Mouse (Mus musculus) c-Kit-positive CD71-positive TER-119-negative erythroid progenitor cells, embryonic 14.5 days (primary cell): ENCODE measurements around the gene Lgr4.
A peak's percentile ranks its signal among the peaks of the same experiment; 100 is the strongest.

Experiments
- DNase-seq: peaks from one replicate; pipeline ENCODE4 v3.0.0-alpha.2; 2013; ENCODE audit warnings: low read depth

Lgr4 gene

DNA sequence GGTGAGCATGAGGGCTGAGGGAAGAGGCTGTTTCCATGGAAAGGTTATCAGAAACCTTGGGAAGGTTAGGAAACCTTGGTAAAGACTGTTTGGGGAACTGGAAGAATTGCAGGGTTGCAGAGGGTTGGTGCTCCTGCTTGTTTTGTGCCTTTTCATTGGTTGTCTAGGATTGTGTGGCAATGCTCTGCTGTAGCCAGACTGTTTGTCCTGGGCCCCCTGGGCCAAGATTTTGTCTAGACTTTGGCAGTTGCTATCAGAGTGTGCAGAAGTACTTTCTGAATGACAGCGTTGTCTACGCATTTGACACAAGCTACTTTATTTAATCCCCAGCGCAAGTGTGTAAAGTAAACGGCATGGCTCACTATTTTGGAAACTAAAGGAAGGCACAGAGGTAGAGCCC, 33.6 kb downstream of the Lgr4 start:
- DNase-seq, result no peak

DNA sequence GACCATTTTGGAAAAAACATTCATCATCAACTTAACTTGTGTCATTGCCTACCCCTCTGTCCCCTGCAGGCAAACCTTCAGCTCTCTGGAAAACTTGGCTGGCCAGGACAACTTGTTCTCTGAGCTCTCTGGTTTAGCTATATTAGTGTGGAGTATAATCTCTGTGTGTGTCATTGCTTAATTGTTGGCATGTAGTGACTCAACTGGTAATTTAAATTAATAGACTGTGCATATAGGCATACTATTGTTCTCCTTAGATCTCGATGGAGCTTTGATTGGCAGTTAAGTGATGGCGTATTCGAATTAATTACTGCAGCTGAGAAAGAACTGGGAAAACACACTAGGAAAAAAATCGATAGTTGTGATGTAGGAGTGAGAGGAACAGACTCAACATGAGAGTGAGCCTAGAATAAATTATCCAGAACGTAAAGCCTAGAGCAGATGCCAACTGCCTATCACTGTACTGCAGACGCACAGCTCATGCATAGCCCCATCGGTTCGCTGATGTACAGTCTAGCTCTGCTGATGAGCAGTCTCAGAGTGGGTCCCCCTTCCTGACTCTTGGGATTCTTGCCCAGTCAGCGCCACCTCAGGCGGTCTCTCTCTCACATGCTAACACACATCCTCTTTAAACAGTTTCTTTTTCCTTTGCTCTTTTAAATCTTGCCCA, 35.7 kb downstream of the Lgr4 start:
- no peak for DNase-seq

DNA sequence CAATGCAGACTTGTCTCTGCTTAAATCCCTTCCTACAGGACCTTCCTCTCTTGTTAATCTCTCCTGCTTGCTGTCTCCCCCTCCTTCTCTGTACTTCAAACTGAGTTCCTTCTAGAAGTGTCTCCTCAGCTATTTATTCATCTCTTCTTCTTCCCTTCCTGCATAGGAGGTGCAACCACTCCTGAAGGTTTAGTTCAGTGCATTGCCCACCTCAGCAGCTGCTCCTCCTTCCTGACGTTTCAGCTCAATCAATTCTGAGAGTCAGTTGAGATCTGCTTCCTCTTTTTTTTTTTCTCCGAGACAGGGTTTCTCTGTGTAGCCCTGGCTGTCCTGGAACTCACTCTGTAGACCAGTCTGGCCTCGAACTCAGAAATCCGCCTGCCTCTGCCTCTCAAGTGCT, 36.4 kb downstream of the Lgr4 start:
- DNase-seq, result no peak

DNA sequence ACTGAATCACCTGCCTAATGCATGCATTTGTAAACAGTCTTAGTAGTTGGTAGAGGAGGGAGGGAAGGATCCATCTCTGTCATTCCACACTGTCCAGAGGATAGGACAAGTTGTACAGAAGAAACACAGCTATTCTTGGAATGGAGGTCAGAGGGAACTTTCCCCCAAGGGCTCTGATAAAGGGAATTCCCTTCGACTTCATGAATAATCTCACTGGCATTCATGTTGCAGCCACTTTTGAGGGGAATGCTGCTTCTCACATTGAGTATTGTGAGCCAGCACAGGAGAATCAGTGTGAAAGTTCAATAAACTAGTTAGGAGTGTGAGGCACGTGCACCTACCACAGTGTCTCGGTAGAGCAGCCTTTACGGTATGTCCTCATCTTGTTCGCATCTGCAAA, 37.6 kb downstream of the Lgr4 start:
- no peak for DNase-seq

DNA sequence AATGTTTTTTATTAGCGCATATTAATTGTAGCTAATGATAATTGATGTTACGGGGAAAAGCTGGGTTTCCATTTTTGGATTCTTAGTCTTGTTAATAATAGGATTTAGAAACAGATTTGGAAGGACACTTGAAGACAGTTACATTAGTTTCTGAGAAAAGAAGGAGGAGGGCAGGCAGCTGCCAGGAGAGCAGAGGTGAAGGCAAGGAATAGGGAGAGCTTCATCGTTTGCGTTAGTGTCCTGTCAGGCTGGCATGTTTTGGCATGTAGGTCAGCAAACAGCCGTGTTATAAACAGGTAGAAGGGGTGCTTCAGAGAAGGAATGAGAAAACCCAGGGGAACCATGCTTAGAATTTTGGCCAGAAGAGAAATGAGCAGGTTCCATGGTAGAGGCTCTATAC, 38.5 kb downstream of the Lgr4 start:
- no peak for DNase-seq

DNA sequence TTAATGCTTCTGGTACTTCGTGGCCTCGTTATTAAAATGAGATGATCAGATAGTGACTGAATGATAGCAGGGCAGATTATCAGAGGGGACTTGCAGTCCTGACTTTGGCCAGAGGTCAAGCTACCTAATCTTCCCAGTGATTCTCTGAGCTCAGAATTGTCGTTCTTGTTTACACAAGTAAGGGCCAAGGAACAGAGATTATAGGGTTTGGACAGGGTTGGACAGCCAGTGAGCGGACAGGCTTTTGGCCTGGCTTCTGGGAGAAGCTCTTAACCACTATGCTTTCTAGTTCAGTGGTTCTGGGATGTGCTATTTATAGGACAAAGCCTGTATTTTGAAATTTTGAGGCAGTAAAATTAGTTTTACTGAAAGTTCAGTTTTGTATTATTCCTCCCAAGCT, 39.3 kb downstream of the Lgr4 start:
- no peak for DNase-seq

DNA sequence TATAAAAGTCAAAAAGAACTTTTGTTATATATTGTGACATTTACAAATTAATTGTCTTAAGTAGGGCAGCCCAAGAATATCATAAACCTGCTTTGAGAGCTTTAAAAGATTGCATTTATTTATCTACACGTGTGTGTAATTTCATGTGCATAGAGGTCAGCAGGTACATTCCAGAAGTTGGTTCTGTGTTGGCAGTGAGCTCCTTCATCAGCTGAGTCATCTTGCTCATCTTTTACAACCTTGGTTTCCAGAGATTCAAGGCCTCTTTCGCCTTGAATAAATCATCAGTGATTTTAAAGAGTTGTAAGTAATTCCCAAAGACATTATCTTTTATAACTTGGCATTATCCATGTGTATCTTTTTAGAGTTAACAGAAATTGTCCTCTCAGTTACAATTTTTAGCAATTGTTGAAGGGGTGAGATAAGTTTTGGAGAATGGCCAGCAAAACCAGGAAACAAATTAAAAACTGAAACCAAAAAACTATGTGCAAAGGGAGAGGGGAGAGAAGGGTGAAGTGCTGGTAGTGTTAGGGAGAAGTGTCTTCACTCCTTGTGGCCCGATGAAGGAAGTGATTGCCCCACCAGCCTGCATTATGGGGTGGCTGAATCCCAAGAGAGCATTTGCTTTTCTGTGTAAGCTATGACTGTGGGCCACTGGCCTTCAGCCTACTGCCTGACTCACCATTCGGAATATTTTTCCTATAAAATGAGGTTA, 41.4 kb downstream of the Lgr4 start:
- no peak for DNase-seq

DNA sequence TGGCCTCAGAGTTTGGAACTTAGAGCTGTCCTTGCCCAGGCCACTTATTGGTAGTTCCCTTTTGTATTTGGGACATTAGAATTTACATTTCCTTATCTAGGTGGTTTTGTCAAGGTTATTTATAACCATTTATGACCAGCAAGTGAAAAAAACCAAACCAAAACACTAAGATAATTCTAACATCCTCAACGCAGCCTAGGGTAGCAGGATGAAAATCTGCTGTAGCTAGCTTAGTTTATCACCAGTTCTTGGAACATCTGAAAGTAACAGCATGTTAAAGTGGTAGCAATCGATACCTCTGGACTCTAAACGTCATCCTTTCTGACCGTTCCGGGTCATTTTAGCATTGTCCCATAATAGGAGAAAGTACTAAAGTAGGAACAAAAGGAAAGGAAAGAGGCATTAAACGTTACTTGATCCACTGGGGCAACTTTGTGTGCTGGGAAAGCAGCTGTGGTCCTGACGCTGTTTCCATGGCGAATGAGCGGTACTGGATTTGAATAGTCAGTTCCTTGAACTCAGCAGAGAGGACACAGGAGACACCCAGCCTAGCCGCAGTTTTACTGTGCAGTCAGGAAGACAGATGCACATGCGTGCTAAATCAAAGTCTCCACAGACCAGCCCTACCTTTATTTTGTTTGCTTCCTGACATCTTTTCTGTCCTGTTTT, 42.1 kb downstream of the Lgr4 start:
- no peak for DNase-seq

DNA sequence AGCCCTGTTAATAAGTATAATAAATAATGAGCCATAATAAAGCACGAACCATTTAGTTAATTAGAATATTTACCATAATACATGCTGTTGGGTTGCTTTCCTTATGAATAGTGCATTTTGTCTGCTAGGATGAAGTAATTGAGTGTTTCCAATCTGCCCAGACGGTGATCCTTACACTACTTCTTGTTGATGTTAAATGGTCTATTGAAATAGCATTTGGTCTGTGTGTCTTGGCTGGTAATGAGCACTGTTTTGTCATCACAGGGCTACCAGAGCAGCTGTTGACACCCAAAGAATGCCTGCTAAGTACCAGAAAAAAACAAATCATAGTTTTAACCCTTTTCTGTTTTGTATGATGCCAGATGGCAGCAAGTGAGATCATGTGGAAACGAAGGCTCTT, 42.8 kb downstream of the Lgr4 start:
- DNase-seq, result no peak

DNA sequence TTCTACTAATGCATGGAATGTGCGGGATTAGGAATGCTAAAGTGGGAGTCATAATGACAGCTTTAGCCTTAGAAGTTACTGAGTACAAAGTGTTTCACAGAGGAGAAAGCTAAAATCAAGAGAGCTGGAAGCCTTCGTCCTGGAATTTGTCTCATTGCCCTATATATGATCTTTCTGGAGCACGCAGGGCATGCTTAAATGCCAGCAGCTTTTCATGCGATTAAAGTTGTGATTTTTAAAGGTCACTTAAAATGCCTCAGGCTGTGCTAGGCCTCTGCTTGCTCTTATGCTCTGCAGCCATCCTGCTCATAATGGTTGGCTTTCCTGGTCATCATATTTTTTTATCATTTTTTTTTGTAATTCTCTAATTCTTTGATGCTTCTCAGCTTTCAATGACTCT, 43.7 kb downstream of the Lgr4 start:
- DNase-seq, result no peak

DNA sequence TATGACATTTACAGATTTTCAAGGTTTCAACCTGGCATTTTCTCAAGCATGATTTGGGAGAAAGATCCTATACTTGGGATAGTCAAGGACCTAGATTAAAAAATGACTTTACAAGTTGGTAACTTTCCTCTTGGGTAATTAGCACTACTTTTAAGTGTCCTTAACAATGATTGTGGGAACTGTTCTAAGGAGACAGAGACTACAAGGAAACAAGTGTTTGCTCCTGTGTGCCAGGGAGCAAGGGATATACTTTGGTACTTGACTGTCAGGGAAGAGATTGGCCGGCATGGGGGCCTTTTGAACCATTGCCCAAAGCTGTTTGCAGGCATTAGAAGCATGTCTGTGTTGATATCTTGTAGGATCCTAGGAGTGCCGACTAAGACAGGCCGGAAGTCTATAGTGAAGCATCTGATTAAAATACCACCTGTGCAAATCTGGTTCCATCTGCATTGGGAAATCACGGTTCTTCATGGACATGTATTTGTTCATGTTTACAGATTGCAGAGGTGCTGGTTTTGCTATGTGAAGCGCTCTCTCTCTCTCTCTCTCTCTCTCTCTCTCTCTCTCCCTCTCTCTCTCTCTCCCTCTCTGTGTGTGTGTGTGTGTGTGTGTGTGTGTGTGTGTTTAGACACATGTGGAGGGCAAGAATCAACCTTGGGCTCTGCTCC, 46.3 kb downstream of the Lgr4 start:
- no peak for DNase-seq

DNA sequence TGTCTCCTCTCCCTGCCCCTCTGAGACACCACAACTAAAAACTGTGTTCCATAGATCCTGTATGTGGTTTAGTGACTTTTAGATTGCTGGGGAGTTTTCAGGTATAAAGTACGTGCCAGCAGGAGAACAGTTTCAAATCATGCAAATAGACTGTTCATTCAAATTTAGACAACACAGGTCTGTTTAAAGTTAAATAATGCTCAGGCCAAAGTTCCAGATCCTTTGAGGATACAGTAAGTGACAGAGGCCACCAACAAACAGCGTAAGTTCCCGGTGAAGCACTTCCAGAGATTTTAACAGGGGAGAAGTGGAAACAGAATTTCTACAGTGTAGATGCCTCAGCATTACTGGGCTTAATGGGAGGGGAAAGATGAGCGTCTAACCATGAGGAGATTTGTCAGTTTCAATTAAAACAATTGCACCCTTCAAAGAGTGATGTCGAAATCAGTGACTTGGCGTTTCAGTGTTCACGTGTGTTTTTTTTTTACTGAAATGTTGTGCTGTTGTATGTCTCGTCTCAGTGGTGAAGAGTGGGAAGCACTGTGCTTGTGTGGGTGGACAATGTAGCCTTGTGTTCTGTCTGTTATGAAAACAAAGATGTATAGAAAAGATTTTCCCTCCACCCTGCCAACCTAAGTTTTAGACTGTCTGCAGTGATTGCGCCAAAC, 48.4 kb downstream of the Lgr4 start:
- DNase-seq, result no peak

DNA sequence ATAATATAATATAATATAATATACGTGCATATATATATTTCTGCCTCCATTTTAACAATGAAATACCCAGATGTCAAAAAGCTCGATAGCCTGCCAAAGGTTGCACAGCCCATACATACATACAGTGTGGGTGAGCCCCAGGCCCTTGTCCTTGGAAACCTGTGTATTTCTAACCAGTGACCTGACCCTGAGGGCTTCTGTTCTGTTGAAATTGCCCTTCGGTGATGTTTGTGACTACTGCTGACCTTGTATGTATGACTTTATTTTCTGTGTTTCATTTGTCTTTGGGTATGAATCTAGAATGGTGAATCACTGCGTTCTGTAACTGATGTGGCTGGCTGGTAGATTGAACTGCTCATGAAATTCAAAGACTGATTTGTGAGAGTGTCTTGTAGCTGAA, 49.4 kb downstream of the Lgr4 start:
- no peak for DNase-seq

DNA sequence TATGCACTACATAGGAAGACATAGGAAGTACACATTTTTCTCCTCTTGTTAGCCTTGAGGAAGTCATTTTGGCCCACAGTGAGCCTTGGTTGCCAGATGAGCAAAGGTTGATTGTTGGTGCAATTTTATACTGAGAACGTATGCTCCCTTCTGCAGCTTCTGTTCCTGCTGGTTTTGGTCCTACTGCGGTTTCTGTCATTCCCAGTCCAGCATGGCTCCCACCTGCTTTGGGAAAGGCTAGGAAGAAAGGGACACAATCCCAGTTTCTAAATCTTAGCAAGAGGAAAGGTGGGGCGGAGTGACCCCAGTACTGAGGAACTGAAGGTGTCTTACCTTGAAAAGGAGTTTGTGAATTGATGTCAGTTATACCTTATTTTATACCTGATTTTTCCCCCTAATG, 51.9 kb downstream of the Lgr4 start:
- DNase-seq, result no peak

DNA sequence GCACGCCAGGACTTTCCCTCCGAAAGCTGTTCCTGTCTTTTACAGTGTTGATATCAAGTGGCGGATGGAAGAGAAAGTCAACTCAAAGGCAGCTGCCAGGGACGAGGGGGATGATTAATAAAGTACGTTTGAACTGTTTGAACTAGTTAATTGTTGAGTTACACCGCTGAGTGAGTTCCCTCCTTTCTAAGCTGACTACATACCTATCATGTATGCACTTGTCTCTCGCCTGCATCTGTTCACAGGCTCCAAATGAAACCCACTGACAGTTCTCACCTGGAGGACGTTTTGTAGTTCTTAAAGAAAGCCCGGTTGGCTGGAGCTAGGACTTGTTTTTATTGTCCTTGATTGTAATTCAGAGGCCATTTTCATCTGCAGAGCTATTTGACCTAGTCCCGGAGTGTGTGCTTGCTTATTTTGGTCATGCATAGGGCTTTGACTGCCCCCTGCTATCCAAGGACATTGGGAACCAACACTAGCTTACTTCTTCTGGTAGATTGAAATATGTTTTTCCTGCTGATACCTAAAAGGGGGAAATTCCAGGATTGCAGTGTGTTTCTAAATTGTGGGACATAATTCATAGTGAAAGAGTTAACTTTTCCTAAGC, 52.6 kb downstream of the Lgr4 start:
- no peak for DNase-seq

DNA sequence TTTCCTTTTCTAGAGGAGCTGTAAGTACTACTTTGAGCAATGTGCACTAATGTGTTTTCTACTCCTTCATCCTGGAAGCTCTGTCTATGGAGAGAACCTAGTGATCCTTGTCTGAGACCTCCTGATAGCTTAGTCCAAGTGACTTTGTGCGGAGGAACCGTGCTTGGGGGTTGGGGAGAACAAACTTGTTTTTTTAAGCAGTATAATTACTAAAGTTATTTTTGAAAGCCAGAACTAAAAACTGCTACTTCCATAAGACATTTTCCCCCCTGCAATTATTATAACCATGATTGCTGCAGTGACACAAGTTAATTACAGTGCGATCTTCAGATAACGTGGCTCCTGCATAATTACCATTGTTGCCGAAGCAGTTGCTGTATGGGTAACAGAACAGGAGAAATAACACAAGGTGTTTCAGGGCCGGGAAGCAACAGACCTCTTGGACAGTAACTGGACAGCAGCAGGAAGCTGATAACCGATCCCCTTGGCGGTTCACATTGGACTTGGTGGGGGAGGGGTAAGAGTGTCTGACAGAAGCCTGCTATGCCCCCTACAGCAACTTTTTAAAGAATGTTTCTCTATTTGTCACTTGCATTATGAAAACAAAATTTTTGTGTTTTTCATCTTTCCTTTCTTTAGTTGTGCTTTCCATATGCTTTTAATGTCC, 53.4 kb downstream of the Lgr4 start:
- no peak for DNase-seq

DNA sequence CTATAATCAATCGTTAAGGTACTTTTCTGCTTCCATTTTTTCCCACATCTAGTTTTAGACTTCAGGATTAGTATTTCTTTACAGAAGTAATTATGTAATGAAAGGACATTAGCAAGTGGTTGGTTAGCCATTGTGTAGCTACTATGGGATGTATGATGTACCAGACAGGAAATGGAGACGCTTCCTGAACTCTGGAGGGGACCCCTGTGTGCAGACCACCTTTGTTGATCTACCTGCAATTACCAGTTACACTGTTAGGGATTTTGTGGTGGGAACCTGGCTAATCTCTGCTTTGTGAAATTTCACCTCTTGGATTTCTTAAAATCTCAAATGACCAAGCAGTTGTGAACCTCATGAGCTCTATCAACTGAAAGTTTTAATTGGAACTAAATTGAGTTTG, 54.9 kb downstream of the Lgr4 start:
- no peak for DNase-seq

DNA sequence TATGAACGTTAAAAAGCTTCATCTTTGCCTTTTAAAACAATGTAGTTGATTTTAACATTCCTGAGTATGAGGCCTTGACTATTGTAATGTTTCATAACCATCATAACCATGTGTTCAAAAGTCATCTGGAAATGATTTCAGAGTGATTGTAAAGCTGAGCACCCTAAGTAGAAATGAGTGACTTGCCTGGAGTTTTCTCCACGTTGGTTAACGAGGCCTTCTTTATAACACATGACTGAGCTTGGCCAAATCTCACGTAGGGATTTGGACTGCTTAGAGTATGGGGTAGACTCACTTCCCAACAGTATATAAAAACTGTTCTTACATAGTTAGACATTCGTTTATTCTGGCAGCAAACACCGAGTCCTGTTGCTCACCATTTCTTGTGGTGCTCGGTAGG, 55.5 kb downstream of the Lgr4 start:
- no peak for DNase-seq

DNA sequence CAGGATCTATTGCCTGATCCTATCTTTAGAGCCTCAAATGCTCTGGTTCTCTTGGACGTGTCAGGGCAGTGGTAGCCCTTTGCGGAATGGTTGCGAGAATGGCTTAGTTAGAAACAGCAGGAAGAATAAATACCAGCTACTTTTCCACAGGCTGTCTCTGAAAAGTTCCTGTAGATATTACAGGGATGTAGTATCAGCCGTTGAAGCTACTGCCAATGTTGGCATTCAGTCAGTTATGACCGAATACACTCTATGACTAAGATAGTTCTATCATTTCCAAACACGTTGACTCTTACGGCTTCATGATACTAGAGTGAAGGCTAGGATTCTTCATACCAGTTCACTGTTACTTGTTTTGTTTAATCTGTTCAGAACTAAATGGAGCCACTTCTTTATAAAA, 57.4 kb downstream of the Lgr4 start:
- DNase-seq, result no peak

DNA sequence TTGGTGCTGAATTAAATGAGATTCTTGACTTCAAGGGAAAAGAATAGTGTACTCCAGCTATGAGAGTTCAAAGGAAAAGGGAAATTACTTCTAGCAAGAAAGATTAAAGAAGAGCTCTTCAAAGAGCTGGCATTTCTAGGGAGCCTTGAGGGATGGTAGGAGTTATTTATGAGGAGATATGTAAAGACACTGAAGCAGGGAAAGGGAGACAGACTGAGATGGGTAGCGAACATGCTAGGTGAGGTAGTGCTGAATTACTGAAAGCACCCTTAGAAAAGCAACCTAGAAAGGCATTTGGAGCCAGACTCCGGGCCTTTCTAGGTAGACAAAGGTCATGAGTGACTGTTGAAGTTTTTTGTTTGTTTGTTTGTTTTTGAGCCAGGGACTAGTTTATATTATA, 58.7 kb downstream of the Lgr4 start:
- no peak for DNase-seq

DNA sequence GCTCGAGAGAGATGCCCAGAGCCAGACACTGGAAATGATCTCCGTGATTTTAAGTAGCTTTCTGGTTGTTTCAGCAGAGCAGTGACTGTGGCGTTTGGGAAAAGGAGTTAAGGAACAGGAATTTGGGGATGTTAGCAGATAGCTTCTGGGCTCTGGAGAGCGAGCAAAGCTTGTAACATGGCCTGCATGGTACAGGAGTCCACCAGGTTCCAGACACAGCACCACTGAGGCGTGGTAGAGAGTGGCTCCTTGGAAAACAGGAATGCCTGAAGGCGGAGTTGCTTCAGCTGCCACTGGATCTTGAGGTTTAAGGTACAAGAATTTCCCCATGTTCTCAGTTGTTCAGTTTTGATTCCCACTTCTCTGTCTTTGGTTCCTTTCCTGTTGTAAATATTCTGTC, 59.9 kb downstream of the Lgr4 start:
- no peak for DNase-seq

DNA sequence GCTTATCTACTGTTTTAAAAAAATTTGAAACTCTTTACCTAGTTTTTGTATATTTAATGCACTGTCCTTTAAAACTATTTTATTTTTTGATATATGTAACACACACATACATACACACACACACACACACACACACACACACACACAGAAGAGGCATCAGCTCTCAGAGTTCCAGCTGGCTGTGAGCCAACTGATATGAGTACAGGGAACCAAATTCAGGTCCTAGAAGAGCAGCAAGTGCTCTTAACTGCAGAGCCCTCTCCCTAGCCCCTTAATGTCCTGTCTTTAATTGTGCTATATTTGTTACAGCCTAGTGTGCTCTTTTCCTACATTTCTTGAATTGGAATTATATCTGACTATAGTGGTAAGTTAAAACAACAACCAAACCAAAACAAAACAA, 61.8 kb downstream of the Lgr4 start:
- DNase-seq, result peak; percentile 32
